Mouse (Mus musculus) retina, postnatal 7 days (tissue): Measurements from ENCODE around the gene Ubqln4.
A peak's percentile ranks its signal among the peaks of the same experiment; 100 is the strongest.
"Not testable (repeated sequence)": the region's sequence is repeated elsewhere in the genome, so short reads cannot be mapped to it uniquely, and the experiment has no call there.

Source experiments
- DNase-seq: peaks from one replicate; pipeline ENCODE4 v3.0.0-alpha.2; 2012; ENCODE audit warnings: low read depth, low spot score

Gene Ubqln4

GRCm38 (mm10) chr3:88566116-88566515 lies 12.6 kb downstream of the Ubqln4 start:
- no peak for DNase-seq

- no peak for DNase-seq
Measured at GRCm38 (mm10) chr3:88566536-88567061, 13.0 kb downstream of the Ubqln4 start.

GRCm38 (mm10) chr3:88567892-88568291 lies 14.3 kb downstream of the Ubqln4 start:
- DNase-seq: no peak

GRCm38 (mm10) chr3:88568615-88569014 lies 15.1 kb downstream of the Ubqln4 start:
- DNase-seq: no peak

- no peak for DNase-seq
Measured at GRCm38 (mm10) chr3:88569093-88569492, 15.5 kb downstream of the Ubqln4 start.

GRCm38 (mm10) chr3:88569694-88570093 lies 16.1 kb downstream of the Ubqln4 start:
- no peak for DNase-seq

GRCm38 (mm10) chr3:88570341-88570740 lies 16.8 kb downstream of the Ubqln4 start:
- no peak for DNase-seq

GRCm38 (mm10) chr3:88571856-88572255 lies 18.3 kb downstream of the Ubqln4 start:
- no peak for DNase-seq

GRCm38 (mm10) chr3:88572835-88573234 lies 19.3 kb downstream of the Ubqln4 start:
- no peak for DNase-seq

- DNase-seq: no peak
Measured at GRCm38 (mm10) chr3:88573810-88574209, 20.3 kb downstream of the Ubqln4 start.

GRCm38 (mm10) chr3:88575540-88575939 lies 22.0 kb downstream of the Ubqln4 start, which contains the start of gene Ssr2:
TSS of gene Ssr2 (plus strand) at chr3:88575876.
- no peak for DNase-seq

GRCm38 (mm10) chr3:88577846-88578245 lies 24.3 kb downstream of the Ubqln4 start:
- DNase-seq: not testable (repeated sequence)

- DNase-seq: no peak
Measured at GRCm38 (mm10) chr3:88578498-88579424, 25.2 kb downstream of the Ubqln4 start.

GRCm38 (mm10) chr3:88579454-88580117 lies 26.0 kb downstream of the Ubqln4 start:
- peak; percentile 72 for DNase-seq

- DNase-seq: no peak
Measured at GRCm38 (mm10) chr3:88585769-88586168, 32.2 kb downstream of the Ubqln4 start.

GRCm38 (mm10) chr3:88586640-88587039 lies 33.1 kb downstream of the Ubqln4 start:
- DNase-seq: no peak

GRCm38 (mm10) chr3:88590246-88590645 lies 36.7 kb downstream of the Ubqln4 start:
- no peak for DNase-seq

- DNase-seq: no peak
Measured at GRCm38 (mm10) chr3:88591044-88591443, 37.5 kb downstream of the Ubqln4 start.

- DNase-seq: peak; percentile 56
Measured at GRCm38 (mm10) chr3:88591950-88592731, 38.6 kb downstream of the Ubqln4 start.

- DNase-seq: no peak
Measured at GRCm38 (mm10) chr3:88592942-88593576, 39.5 kb downstream of the Ubqln4 start.
